Mouse (Mus musculus): ENCODE measurements around the gene Gm17018.
"Not testable (repeated sequence)": the region's sequence is repeated elsewhere in the genome, so short reads cannot be mapped to it uniquely, and the experiment has no call there.

Gm17018 gene

GRCm38 (mm10) chr19:45560153-45560890 lies at the start of gene Gm17018, which contains the start of gene Poll:
Gm17018 (plus strand) TSS chr19:45560615.
Poll (minus strand) TSS chr19:45560531.
- DNase-seq (ENCODE audit: low spot score in 2 of 2), result peak; percentile 82 to 86

- DNase-seq (ENCODE audit: low spot score in 2 of 2), result no peak
Observed at GRCm38 (mm10) chr19:45510680-45511079, 49.7 kb upstream of the Gm17018 start.

GRCm38 (mm10) chr19:45511406-45511805 lies 49.0 kb upstream of the Gm17018 start:
- DNase-seq (ENCODE audit: low spot score in 2 of 2), result no peak

GRCm38 (mm10) chr19:45515341-45515740 lies 45.1 kb upstream of the Gm17018 start:
- DNase-seq (ENCODE audit: low spot score in 2 of 2), result no peak

- no peak for DNase-seq (ENCODE audit: low spot score in 2 of 2)
Observed at GRCm38 (mm10) chr19:45516264-45516663, 44.2 kb upstream of the Gm17018 start.

GRCm38 (mm10) chr19:45527382-45527781 lies 33.0 kb upstream of the Gm17018 start:
- DNase-seq (ENCODE audit: low spot score in 2 of 2), result no peak

- DNase-seq (ENCODE audit: low spot score in 2 of 2), result no peak
Observed at GRCm38 (mm10) chr19:45527931-45528534, 32.4 kb upstream of the Gm17018 start.

GRCm38 (mm10) chr19:45529294-45529693 lies 31.1 kb upstream of the Gm17018 start:
- DNase-seq (ENCODE audit: low spot score in 2 of 2), result no peak

GRCm38 (mm10) chr19:45530200-45530995 lies 30.0 kb upstream of the Gm17018 start:
- no peak for DNase-seq (ENCODE audit: low spot score in 2 of 2)

- DNase-seq (ENCODE audit: low spot score in 2 of 2), result no peak
Observed at GRCm38 (mm10) chr19:45531554-45531953, 28.9 kb upstream of the Gm17018 start.

GRCm38 (mm10) chr19:45533617-45534016 lies 26.8 kb upstream of the Gm17018 start:
- no peak for DNase-seq (ENCODE audit: low spot score in 2 of 2)

GRCm38 (mm10) chr19:45535214-45535735 lies 25.1 kb upstream of the Gm17018 start:
- no peak for DNase-seq (ENCODE audit: low spot score in 2 of 2)

GRCm38 (mm10) chr19:45535929-45536328 lies 24.5 kb upstream of the Gm17018 start:
- no peak for DNase-seq (ENCODE audit: low spot score in 2 of 2)

GRCm38 (mm10) chr19:45537505-45537904 lies 22.9 kb upstream of the Gm17018 start:
- DNase-seq (ENCODE audit: low spot score in 2 of 2), result peak; percentile 42 to 47

- DNase-seq (ENCODE audit: low spot score in 2 of 2), result no peak
Observed at GRCm38 (mm10) chr19:45540657-45541408, 19.6 kb upstream of the Gm17018 start.

GRCm38 (mm10) chr19:45541409-45542041 lies 18.9 kb upstream of the Gm17018 start:
- no peak for DNase-seq (ENCODE audit: low spot score in 2 of 2)

- no peak for DNase-seq (ENCODE audit: low spot score in 2 of 2)
Observed at GRCm38 (mm10) chr19:45542061-45542460, 18.4 kb upstream of the Gm17018 start.

GRCm38 (mm10) chr19:45544152-45544924 lies 16.1 kb upstream of the Gm17018 start:
- no peak for DNase-seq (ENCODE audit: low spot score in 2 of 2)

GRCm38 (mm10) chr19:45544925-45545321 lies 15.5 kb upstream of the Gm17018 start:
- DNase-seq (ENCODE audit: low spot score in 2 of 2), result peak; percentile 67 to 81

GRCm38 (mm10) chr19:45548196-45548595 lies 12.2 kb upstream of the Gm17018 start:
- DNase-seq (ENCODE audit: low spot score in 2 of 2), result not testable (repeated sequence)
